In the genomic region with DNA sequence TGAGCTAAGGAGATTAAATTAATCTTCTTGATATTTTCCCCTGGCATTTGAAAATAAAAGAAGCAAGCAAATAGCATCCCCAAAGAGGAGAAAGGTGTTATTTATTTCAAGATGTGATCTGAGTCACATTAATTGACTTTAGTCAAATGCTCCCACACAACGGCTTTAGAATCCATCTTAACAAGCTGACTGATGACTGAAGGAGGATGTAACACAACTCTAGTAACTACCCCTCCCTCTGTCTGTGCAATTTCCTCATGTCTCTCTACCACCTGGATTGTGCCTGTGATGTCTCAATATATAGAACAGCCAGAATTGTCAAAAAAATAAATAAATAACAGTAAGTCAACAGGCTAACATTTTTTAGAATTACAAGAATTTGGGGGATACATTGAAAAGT, we compare ENCODE assay signal across 33 mouse cellular contexts.
"Had no signal": no experiment of that assay in that cellular context is flagged by ENCODE, and none has a peak within 500 bp of the region (broad histone marks: within the 10 kb centered on the region; RNA-seq: fewer than 3 reads in every experiment).

No protein-coding gene starts in this region.

- H3K36me3 ChIP-seq: heart, embryonic 10.5 days; heart, embryonic 12.5 days; heart, embryonic 13.5 days; heart, embryonic 15.5 days; hindbrain, embryonic 10.5 days; hindbrain, embryonic 12.5 days; hindbrain, embryonic 13.5 days; hindbrain, embryonic 15.5 days; intestine, embryonic 15.5 days; kidney, embryonic 15.5 days had no signal

- H3K4me2 ChIP-seq: heart, embryonic 11.5 days; heart, embryonic 12.5 days; heart, embryonic 13.5 days; heart, embryonic 15.5 days; hindbrain, embryonic 12.5 days; hindbrain, embryonic 13.5 days; hindbrain, embryonic 14.5 days; hindbrain, embryonic 15.5 days; intestine, embryonic 15.5 days; kidney, embryonic 15.5 days had no signal

- H3K4me1 ChIP-seq: heart, embryonic 10.5 days; heart, embryonic 12.5 days; heart, embryonic 13.5 days; heart, embryonic 15.5 days; hindbrain, embryonic 10.5 days; hindbrain, embryonic 12.5 days; hindbrain, embryonic 13.5 days; hindbrain, embryonic 15.5 days; intestine, embryonic 15.5 days; kidney, embryonic 15.5 days had no signal

- H3K27ac ChIP-seq: heart, adult 2 months; heart, embryonic 10.5 days; heart, embryonic 13.5 days; heart, embryonic 15.5 days; hindbrain, embryonic 10.5 days; hindbrain, embryonic 12.5 days; hindbrain, embryonic 13.5 days; hindbrain, embryonic 14.5 days; hindbrain, embryonic 15.5 days; hindbrain, postnatal 0 days; intestine, embryonic 15.5 days; kidney, embryonic 15.5 days; left cerebral cortex, adult 2 months had no signal

- H3K9ac ChIP-seq: heart, embryonic 12.5 days; heart, embryonic 13.5 days; heart, embryonic 15.5 days; hindbrain, embryonic 12.5 days; hindbrain, embryonic 13.5 days; hindbrain, embryonic 14.5 days; hindbrain, embryonic 15.5 days; intestine, embryonic 15.5 days; kidney, embryonic 15.5 days had no signal

- H3K27me3 ChIP-seq: heart, embryonic 12.5 days; heart, embryonic 13.5 days; heart, embryonic 15.5 days; hindbrain, embryonic 12.5 days; hindbrain, embryonic 13.5 days; hindbrain, embryonic 15.5 days; intestine, embryonic 15.5 days; kidney, embryonic 15.5 days had no signal

- ATAC-seq: hindbrain, embryonic 16.5 days; hindbrain, postnatal 0 days; inflammation-experienced regulatory T-cells, adult 6 months; intestine, embryonic 15.5 days; intestine, embryonic 16.5 days; intestine, postnatal 0 days had no signal

- H3K4me3 ChIP-seq: heart, adult 2 months; heart, embryonic 10.5 days; heart, embryonic 12.5 days; heart, embryonic 13.5 days; heart, embryonic 15.5 days; hindbrain, embryonic 10.5 days; hindbrain, embryonic 12.5 days; hindbrain, embryonic 13.5 days; hindbrain, embryonic 15.5 days; intestine, embryonic 15.5 days; kidney, embryonic 15.5 days; left cerebral cortex, adult 2 months had no signal

- H3K9me3 ChIP-seq: heart, embryonic 10.5 days; heart, embryonic 12.5 days; heart, embryonic 13.5 days; heart, embryonic 15.5 days; hindbrain, embryonic 10.5 days; hindbrain, embryonic 12.5 days; hindbrain, embryonic 13.5 days; hindbrain, embryonic 15.5 days; intestine, embryonic 15.5 days; kidney, embryonic 15.5 days had no signal

- DNase-seq: heart, adult 2 months; heart, postnatal 10 days; heart, postnatal 14 days; heart, postnatal 36 days; heart, postnatal 4 days; kidney, adult 11 months; kidney, adult 18-20 months; kidney, adult 2 months; kidney, adult 8-10 months; kidney, adult 9 months; kidney, postnatal 10 days; kidney, postnatal 14 days; kidney, postnatal 4 days; layer of hippocampus, adult 9-11 months; layer of hippocampus, postnatal 36 days had no signal
